Mouse (Mus musculus) ES-E14 (cell line): Measurements from ENCODE around the gene Inpp5b. TPM values are rescaled to one million over a fixed set of nuclear protein-coding genes. Genes with fewer than 3 reads are reported as not detected.
A peak's percentile ranks its signal among the peaks of the same experiment; 100 is the strongest.
"Not testable (repeated sequence)": the region's sequence is repeated elsewhere in the genome, so short reads cannot be mapped to it uniquely, and the experiment has no call there.

ENCODE experiments used
- DNase-seq: peaks from one replicate; pipeline ENCODE4 v3.0.0-alpha.2; 2013; ENCODE audit warnings: low read depth, low spot score
- H3K27ac ChIP-seq: 2 replicates; pipeline ENCODE4 v1.5.1; 2012; ENCODE audit warnings: low read depth, mild to moderate bottlenecking, low read length, moderate library complexity, mixed read lengths; ENCODE audit not compliant: poor library complexity, insufficient read depth, severe bottlenecking
- H3K36me3 ChIP-seq: 2 replicates; pipeline ENCODE4 v1.6.1; 2012; ENCODE audit warnings: mild to moderate bottlenecking, low read length, moderate library complexity, mixed read lengths; ENCODE audit not compliant: control insufficient read depth, poor library complexity, insufficient read depth, severe bottlenecking
- H3K4me1 ChIP-seq, 2 experiments: fragments of 150-350 bp in 1 of 2; sonication (generic) in 1 of 2; 2 replicates each; pipeline ENCODE4 v1.6.1; 2012; ENCODE audit warnings: low read length in 2 of 2, mild to moderate bottlenecking in 1 of 2, mixed read lengths in 1 of 2; ENCODE audit not compliant: control insufficient read depth in 2 of 2, insufficient read depth in 2 of 2, poor library complexity in 1 of 2
- H3K4me3 ChIP-seq, 2 experiments: fragments of 150-350 bp in 1 of 2; sonication (generic) in 1 of 2; 2 replicates each; pipeline ENCODE4 v1.5.1; 2012; ENCODE audit warnings: low read length in 2 of 2, low read depth in 1 of 2, mild to moderate bottlenecking in 1 of 2, mixed read lengths in 1 of 2; ENCODE audit not compliant: insufficient read depth in 1 of 2, poor library complexity in 1 of 2, severe bottlenecking in 1 of 2
- H3K9ac ChIP-seq: 2 replicates; pipeline ENCODE4 v1.6.1; 2012; ENCODE audit warnings: low read depth, mild to moderate bottlenecking, low read length, mixed read lengths; ENCODE audit not compliant: poor library complexity, insufficient read depth, severe bottlenecking
- H3K9me3 ChIP-seq: fragments of 150-350 bp; sonication (generic); 2 replicates; pipeline ENCODE4 v1.6.1; 2012; ENCODE audit warnings: low read depth, mild to moderate bottlenecking, low read length; ENCODE audit not compliant: control insufficient read depth, insufficient read depth
- CHD2 ChIP-seq: IDR thresholded peaks from 2 replicates; pipeline ENCODE4 v1.6.1; 2014; ENCODE audit warnings: mild to moderate bottlenecking, low read depth, low read length, inconsistent platforms
- HCFC1 ChIP-seq: IDR thresholded peaks from 2 replicates; pipeline ENCODE4 v1.6.1; 2012; ENCODE audit warnings: low read length, inconsistent platforms, borderline replicate concordance; ENCODE audit not compliant: insufficient read depth
- MAFK ChIP-seq: IDR thresholded peaks from 2 replicates; pipeline ENCODE4 v1.6.1; 2014; ENCODE audit warnings: mild to moderate bottlenecking, low read depth, low read length, inconsistent platforms; ENCODE audit not compliant: insufficient read depth
- ZC3H11A ChIP-seq: IDR thresholded peaks from 2 replicates; pipeline ENCODE4 v1.6.1; 2012; ENCODE audit warnings: low read depth, mild to moderate bottlenecking, inconsistent platforms, low read length, borderline replicate concordance
- ZNF384 ChIP-seq: IDR thresholded peaks from 2 replicates; pipeline ENCODE4 v1.6.1; 2012; ENCODE audit warnings: low read depth, low read length, inconsistent platforms
- in situ Hi-C, 2 experiments: fragments of 600-800 bp; cut with MboI; formaldehyde crosslinking; loops; one replicate each; pipeline ENCODE4 v1.15.1; 2025; ENCODE audit warnings: low sequenced_read_pairs in 2 of 2, inconsistent platforms in 1 of 2; ENCODE audit not compliant: unreplicated experiment in 2 of 2
- total RNA-seq: library from RNA; depleted of rRNA; stranded (reverse); fragments of 300-350 nt; gene quantifications from 2 replicates; pipeline ENCODE4 v1.2.3, GENCODE M21; 2012

Gene Inpp5b
- total RNA-seq, 1 experiment: 14.0 TPM

DNA sequence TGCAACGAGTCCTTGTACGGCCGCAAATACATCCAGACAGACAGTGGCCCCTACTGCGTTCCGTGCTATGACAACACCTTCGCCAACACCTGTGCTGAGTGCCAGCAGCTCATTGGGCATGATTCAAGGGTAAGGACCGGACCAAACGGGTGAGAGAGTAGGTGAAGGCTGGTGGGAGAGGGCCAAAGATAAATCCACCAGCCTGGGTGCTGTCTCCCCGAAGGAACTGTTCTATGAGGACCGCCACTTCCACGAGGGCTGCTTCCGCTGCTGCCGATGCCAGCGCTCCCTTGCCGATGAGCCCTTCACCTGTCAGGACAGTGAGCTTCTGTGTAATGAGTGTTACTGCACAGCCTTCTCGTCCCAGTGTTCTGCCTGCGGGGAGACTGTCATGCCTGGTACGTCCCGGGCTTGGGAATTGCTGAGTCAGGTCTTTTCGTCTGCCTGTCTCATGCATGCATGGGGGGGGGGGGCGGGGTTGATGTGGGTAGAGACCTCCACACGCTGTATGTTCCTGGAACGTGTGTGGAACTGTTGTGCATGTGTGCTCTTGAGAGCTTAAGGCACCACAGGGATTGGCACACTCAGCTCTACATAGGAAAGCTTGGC is 35.9 kb upstream of the Inpp5b start:
- Histone ChIP-seq H3K4me1 (peaks cover 4 to 45% of the 10 kb centered on the region in 2 experiments; a peak in 3 of 4 replicates), H3K4me3 (no peak overlapping the region), H3K36me3 (peaks cover 4% of the 10 kb centered on the region; the same call in 1 of the 2 replicates), H3K9ac (no peak overlapping the region; the same call in 1 of the 2 replicates), H3K27ac (no peak overlapping the region), H3K9me3 (no peaks in the 10 kb centered on the region)
- TF ChIP-seq HCFC1 (no peak), MAFK (peak; percentile 92), ZNF384 (no peak), CHD2 (no peak), ZC3H11A (no peak)
- in situ Hi-C loops: no loop called here
- no peak for DNase-seq

DNA sequence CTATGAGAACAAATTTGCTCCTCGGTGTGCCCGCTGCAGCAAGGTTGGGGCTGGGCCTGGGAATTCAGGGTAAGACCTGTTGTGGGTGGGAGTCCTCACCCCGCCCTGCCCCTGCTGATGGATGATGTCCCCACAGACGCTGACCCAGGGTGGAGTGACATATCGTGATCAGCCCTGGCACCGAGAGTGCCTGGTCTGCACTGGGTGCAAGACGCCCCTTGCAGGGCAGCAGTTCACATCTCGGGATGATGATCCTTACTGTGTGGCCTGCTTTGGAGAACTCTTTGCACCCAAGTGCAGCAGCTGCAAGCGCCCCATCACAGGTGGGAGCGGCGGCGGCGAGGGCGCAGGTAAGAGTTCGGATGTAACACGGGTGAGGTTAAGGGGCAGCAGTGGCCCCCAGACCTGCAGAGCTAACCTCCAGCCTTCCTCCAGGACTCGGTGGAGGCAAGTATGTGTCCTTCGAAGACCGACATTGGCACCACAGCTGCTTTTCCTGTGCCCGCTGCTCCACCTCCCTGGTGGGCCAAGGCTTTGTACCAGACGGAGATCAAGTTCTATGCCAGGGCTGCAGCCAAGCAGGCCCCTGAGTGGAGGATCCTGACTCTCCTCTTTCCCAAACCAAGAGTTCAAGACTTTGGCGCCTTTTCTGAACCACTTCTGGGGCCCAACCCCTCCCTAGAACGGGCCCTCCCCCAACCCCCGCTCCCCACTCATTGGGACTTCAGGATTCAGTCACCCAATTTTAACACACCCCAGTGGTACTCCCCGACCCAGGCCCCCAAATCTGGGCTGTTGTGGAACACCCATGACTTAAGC is 34.1 kb upstream of the Inpp5b start:
- peaks cover 4 to 34% of the 10 kb centered on the region in 2 experiments; a peak in 3 of 4 replicates for H3K4me1 ChIP-seq
- H3K27ac ChIP-seq, H3K9me3 ChIP-seq: not testable (repeated sequence)

DNA sequence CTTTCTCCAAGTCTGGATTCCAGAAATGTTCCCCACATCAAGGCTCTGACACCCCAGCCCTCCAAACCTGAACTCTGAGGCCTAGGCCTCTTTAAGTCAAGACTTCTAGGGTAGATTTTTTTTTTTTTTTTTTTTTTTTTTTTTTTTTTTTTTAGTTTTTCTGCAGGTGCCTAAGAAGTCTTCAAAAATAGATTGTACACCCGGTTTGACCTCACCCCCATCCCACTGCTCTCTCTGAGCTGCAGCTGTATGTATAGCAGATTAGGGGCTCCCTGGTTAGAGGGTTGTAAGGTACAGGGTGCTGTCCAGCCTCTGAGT is 33.5 kb upstream of the Inpp5b start:
- Histone ChIP-seq H3K4me1 (peaks cover 4 to 34% of the 10 kb centered on the region in 2 experiments; a peak in 3 of 4 replicates), H3K4me3 (peak overlapping the region in 1 of 2 experiments; percentile 57; a peak in 3 of 4 replicates), H3K27ac (peak overlapping the region; percentile 93), H3K9ac (peak overlapping the region; percentile 80)
- H3K9me3 ChIP-seq, H3K36me3 ChIP-seq, DNase-seq, in situ Hi-C loops: not testable (repeated sequence)
- TF ChIP-seq ZNF384: peak; percentile 81; the same call in 1 of the 2 replicates

More for the DNA sequence above, 34.1 kb upstream of the Inpp5b start:
- DNase-seq, H3K9ac ChIP-seq, H3K36me3 ChIP-seq, in situ Hi-C loops: not testable (repeated sequence)
- H3K4me3 ChIP-seq: peak overlapping the region; percentile 22 to 45; a peak in 2 of 4 replicates

DNA sequence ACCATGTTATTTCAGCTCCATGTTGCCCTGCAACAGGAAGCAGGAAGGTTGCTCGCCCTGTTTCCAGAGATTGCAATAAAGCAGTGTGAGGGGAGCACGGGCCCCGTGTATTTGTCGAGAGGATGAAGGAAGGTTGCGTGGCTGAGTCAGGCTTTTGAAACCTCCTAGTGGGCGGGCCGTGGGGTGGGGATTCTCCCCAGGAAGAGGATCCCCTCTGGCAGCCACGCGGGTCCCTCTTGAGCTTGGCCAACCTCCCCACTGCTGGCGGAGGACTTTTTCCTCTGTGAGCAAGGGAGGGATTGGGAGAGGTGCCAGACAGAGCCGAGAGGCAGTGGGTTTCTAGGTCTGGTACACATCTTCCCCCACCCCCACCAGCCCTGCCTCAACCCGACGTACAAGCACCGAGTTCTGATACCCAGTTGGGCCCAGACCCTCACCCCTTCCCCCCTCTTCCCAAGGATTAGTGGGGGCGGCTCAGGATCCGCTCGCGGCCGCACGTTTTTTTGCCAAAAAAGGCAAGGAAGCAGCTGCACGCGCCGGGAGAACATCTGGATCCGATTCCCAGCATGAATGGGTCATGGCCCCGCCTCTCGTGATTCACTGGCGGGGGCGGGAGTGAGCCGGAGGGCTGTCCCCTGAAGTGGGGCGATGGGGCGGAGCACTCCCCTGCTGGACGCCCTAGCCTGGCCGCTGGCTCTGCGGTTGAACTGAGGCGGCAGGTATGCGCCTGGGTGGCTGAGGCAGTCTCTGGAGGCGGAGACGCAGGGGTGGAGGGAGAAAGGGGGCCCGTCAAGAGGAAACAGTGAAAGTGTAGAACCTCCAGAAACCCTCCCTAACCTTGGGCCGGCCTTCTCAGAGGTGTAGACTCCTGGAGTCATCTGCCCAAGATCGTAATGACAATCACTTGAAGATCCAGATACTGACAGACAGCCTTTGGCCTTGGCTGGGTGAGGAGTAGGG is 32.9 kb upstream of the Inpp5b start:
- in situ Hi-C loops: no loop called here
- peak overlapping the region; percentile 80 for H3K9ac ChIP-seq
- H3K27ac ChIP-seq: peak overlapping the region; percentile 93
- peak overlapping the region; percentile 57 to 62 for H3K4me3 ChIP-seq
- H3K4me1 ChIP-seq: peaks cover 2 to 27% of the 10 kb centered on the region in 2 experiments; a peak in 3 of 4 replicates
- no peaks in the 10 kb centered on the region for H3K9me3 ChIP-seq
- peaks cover 4% of the 10 kb centered on the region; the same call in 1 of the 2 replicates for H3K36me3 ChIP-seq
- peak; percentile 83 for DNase-seq
- TF ChIP-seq HCFC1 (no peak), ZC3H11A (no peak), CHD2 (0 out of 2 replicates have a peak, but pooled peaks have one; percentile 7), MAFK (no peak), ZNF384 (peak; percentile 50; the same call in 1 of the 2 replicates)
